In genomic region chr1:88284228-88284945, GRCm38 (mm10) we compare ENCODE assay signal across 10 mouse cellular contexts. TPM values are rescaled to one million over a fixed set of nuclear protein-coding genes. Genes with fewer than 3 reads are reported as not detected.
DNase-seq lines count a peak whose midpoint lies in the region; ATAC-seq and TF ChIP-seq lines count a peak whose summit lies in the region.
"Had no signal": no experiment of that assay in that cellular context is flagged by ENCODE, and none has a peak within 500 bp of the region (broad histone marks: within the 10 kb centered on the region; RNA-seq: fewer than 3 reads in every experiment).

No protein-coding gene starts in this region.

- H3K4me2 ChIP-seq in heart, embryonic 14.5 days (ENCODE audit: low read length) = no peak overlapping the region
- H3K4me2 ChIP-seq in limb, embryonic 15.5 days = no peak overlapping the region
- no peak overlapping the region for H3K4me2 ChIP-seq in stomach, postnatal 0 days (replicated peaks; ENCODE audit: low read depth)

- DNase-seq in heart, postnatal 36 days = no peak
- peak; percentile 51 for DNase-seq in testis, postnatal 10 days (ENCODE audit: low spot score)
- DNase-seq in testis, postnatal 14 days (ENCODE audit: low spot score) = no peak
- no peak for DNase-seq in stomach, postnatal 0 days (ENCODE audit: low spot score)
- no peak for DNase-seq in cerebellum, postnatal 4 days (ENCODE audit: low spot score in 2 of 2)
- DNase-seq in gastrocnemius, postnatal 25 days = no peak
- DNase-seq: right cerebral cortex, postnatal 25 days; thymus, postnatal 36 days had no signal

- no peak overlapping the region for H3K4me3 ChIP-seq in heart, embryonic 14.5 days (ENCODE audit: control insufficient read depth in 1 of 2, insufficient read depth in 1 of 2, low read depth in 1 of 2, low read length in 2 of 2)
- H3K4me3 ChIP-seq in limb, embryonic 15.5 days = no peak overlapping the region
- H3K4me3 ChIP-seq in stomach, postnatal 0 days (ENCODE audit: low read depth, low read length) = no peak overlapping the region

- peaks cover 52% of the 10 kb centered on the region for H3K9me3 ChIP-seq in heart, embryonic 14.5 days (ENCODE audit: control insufficient read depth, low read length)
- H3K9me3 ChIP-seq in limb, embryonic 15.5 days = peaks cover 5% of the 10 kb centered on the region; the same call in 1 of the 2 replicates
- H3K9me3 ChIP-seq in stomach, postnatal 0 days (ENCODE audit: control insufficient read depth, low read length) = no peaks in the 10 kb centered on the region

- WGBS in heart, embryonic 14.5 days = 53% methylated on average over 10 of the region's 10 CpGs
- 60% methylated on average over 10 of the region's 10 CpGs for WGBS in limb, embryonic 15.5 days
- WGBS in stomach, postnatal 0 days = 60% methylated on average over 10 of the region's 10 CpGs

- ATAC-seq in heart, embryonic 14.5 days (ENCODE audit: insufficient number of reproducible peaks, insufficient read depth, low FRiP score, low read depth) = peak; percentile 8; the same call in 1 of the 2 replicates
- ATAC-seq in limb, embryonic 15.5 days (ENCODE audit: insufficient number of reproducible peaks, low FRiP score, low TSS enrichment, low read depth) = peak; percentile 28
- ATAC-seq in stomach, postnatal 0 days (ENCODE audit: low FRiP score, low TSS enrichment) = peak; percentile 10

- H3K27me3 ChIP-seq in heart, embryonic 14.5 days (ENCODE audit: control insufficient read depth, insufficient read depth, low read length) = no peaks in the 10 kb centered on the region
- H3K27me3 ChIP-seq in limb, embryonic 15.5 days = no peaks in the 10 kb centered on the region
- no peaks in the 10 kb centered on the region for H3K27me3 ChIP-seq in stomach, postnatal 0 days (ENCODE audit: control insufficient read depth, insufficient read depth, low read length)

- no peak for TF ChIP-seq CTCF in stomach, postnatal 0 days (IDR thresholded peaks at IDR 0.05; ENCODE audit: low read depth)

- H3K9ac ChIP-seq in heart, embryonic 14.5 days (ENCODE audit: low read length) = no peak overlapping the region
- H3K9ac ChIP-seq in limb, embryonic 15.5 days = no peak overlapping the region
- H3K9ac ChIP-seq in stomach, postnatal 0 days (ENCODE audit: low read length) = no peak overlapping the region

- H3K4me1 ChIP-seq in heart, embryonic 14.5 days (ENCODE audit: control insufficient read depth in 2 of 2, insufficient read depth in 2 of 2, low read length in 2 of 2) = no peaks in the 10 kb centered on the region
- no peaks in the 10 kb centered on the region for H3K4me1 ChIP-seq in limb, embryonic 15.5 days
- no peaks in the 10 kb centered on the region for H3K4me1 ChIP-seq in stomach, postnatal 0 days (replicated peaks; ENCODE audit: control insufficient read depth, insufficient read depth)

- no peak overlapping the region for H3K27ac ChIP-seq in heart, embryonic 14.5 days (replicated peaks in 1 of 2; ENCODE audit: control insufficient read depth in 1 of 2, insufficient read depth in 1 of 2, low read depth in 2 of 2, low read length in 2 of 2)
- H3K27ac ChIP-seq in limb, embryonic 15.5 days = no peak overlapping the region
- no peak overlapping the region for H3K27ac ChIP-seq in stomach, postnatal 0 days (replicated peaks)

- intact Hi-C loops in heart, postnatal 36 days (cut with DNase I) = loop anchor here (10.0 kb wide), 1 partner anchor 280 kb away; the partner anchor contains the start of gene Usp40

- TF ChIP-seq EP300 in stomach, postnatal 0 days (optimal IDR thresholded peaks at IDR 0.05) = no peak

- H3K36me3 ChIP-seq in heart, embryonic 14.5 days (ENCODE audit: control insufficient read depth, insufficient read depth, low read length) = no peaks in the 10 kb centered on the region
- no peaks in the 10 kb centered on the region for H3K36me3 ChIP-seq in limb, embryonic 15.5 days
- no peaks in the 10 kb centered on the region for H3K36me3 ChIP-seq in stomach, postnatal 0 days (ENCODE audit: control insufficient read depth, insufficient read depth, low read length)

RNA-seq across cellular contexts. Expression of gene Trpm8, which starts 6.9 kb away (rescaled TPM):
- polyA plus RNA-seq in heart, embryonic 14.5 days (2014; fragmentation: Nextera tagmentation; extraction: Ambion mirVana) = 0.04 TPM in 1 of 2 replicates, not detected in the other
- not detected for total RNA-seq in heart, postnatal 36 days (2021)
- polyA plus RNA-seq in limb, embryonic 15.5 days (2015; fragmentation: Nextera tagmentation; extraction: Ambion mirVana) = not detected in 2 replicates
- 0.02 and 0.06 TPM in 2 replicates for polyA plus RNA-seq in stomach, postnatal 0 days (2015; fragmentation: Nextera tagmentation; extraction: Ambion mirVana)
- total RNA-seq in gastrocnemius, postnatal 25 days (2021) = not detected

RNA-seq across cellular contexts. Expression of gene Hjurp, which starts 7.0 kb away (rescaled TPM):
- polyA plus RNA-seq in heart, embryonic 14.5 days (2014; fragmentation: Nextera tagmentation; extraction: Ambion mirVana) = 104 TPM in 2 replicates
- 10 to 100 TPM; 12.2 to 13.3 TPM for total RNA-seq in heart, postnatal 36 days (2021)
- polyA plus RNA-seq in limb, embryonic 15.5 days (2015; fragmentation: Nextera tagmentation; extraction: Ambion mirVana) = 161 and 168 TPM in 2 replicates
- polyA plus RNA-seq in stomach, postnatal 0 days (2015; fragmentation: Nextera tagmentation; extraction: Ambion mirVana) = 30.0 and 34.1 TPM in 2 replicates
- 1 to 10 TPM; 7.8 to 8.7 TPM for total RNA-seq in gastrocnemius, postnatal 25 days (2021)

RNA-seq across cellular contexts. Expression of gene Mroh2a, which starts 57.6 kb away (rescaled TPM):
- polyA plus RNA-seq in heart, embryonic 14.5 days (2014; fragmentation: Nextera tagmentation; extraction: Ambion mirVana) = 0.62 and 0.77 TPM in 2 replicates
- not detected for total RNA-seq in heart, postnatal 36 days (2021)
- 1.6 and 2.2 TPM in 2 replicates for polyA plus RNA-seq in limb, embryonic 15.5 days (2015; fragmentation: Nextera tagmentation; extraction: Ambion mirVana)
- polyA plus RNA-seq in stomach, postnatal 0 days (2015; fragmentation: Nextera tagmentation; extraction: Ambion mirVana) = 0.54 and 0.84 TPM in 2 replicates
- total RNA-seq in gastrocnemius, postnatal 25 days (2021) = not detected
